Mouse (Mus musculus): ENCODE measurements around the gene Vmn1r132. TPM values are rescaled to one million over a fixed set of nuclear protein-coding genes. Genes with fewer than 3 reads are reported as not detected.
"Not testable (repeated sequence)": the region's sequence is repeated elsewhere in the genome, so short reads cannot be mapped to it uniquely, and the experiment has no call there.

Vmn1r132 gene
- polyA plus RNA-seq (2015; fragmentation: Nextera tagmentation; extraction: Ambion mirVana), result not detected in 2 replicates

DNA sequence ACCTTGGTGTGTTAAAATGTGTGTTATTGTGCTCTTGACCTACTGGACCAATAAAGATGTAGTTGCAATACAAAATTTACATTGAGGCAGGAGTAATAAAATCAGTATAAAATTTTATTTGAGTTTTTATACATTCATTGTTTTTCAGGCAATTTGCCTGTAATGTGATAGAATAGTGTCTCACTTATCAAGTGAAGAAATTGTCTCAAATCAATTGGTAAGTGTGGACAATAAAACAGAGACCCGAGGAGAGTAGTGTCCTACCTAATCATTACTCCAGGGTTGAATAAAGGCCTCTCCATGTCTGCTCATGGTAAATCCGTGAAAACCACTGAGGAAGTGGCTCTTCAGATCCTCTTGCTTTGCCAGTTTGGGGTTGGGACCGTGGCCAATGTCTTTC, at the start of gene Vmn1r132:
Gene Vmn1r132 (plus strand): TSS at position 301 of the 400 bp plus-strand sequence.
- not testable (repeated sequence) for H3K4me3 ChIP-seq (replicated peaks); ATAC-seq; H3K36me3 ChIP-seq; H3K9me3 ChIP-seq; H3K4me1 ChIP-seq (replicated peaks); H3K4me2 ChIP-seq (replicated peaks); H3K27me3 ChIP-seq; H3K27ac ChIP-seq; H3K9ac ChIP-seq (replicated peaks)
- no CpG with 5 or more reads among the region's 3 CpGs for WGBS

Other genes with a start within 250 kb of the Vmn1r132 start
- not detected in 2 replicates for gene Gm6882, start 181.3 kb upstream of the Vmn1r132 start, polyA plus RNA-seq (2015; fragmentation: Nextera tagmentation; extraction: Ambion mirVana)
- not detected in 2 replicates for gene Vmn1r130, start 102.3 kb upstream of the Vmn1r132 start, polyA plus RNA-seq (2015; fragmentation: Nextera tagmentation; extraction: Ambion mirVana)
- gene Vmn1r131, start 68.0 kb upstream of the Vmn1r132 start, polyA plus RNA-seq (2015; fragmentation: Nextera tagmentation; extraction: Ambion mirVana), result not detected in 2 replicates
- gene Gm4175, start 147.4 kb downstream of the Vmn1r132 start, polyA plus RNA-seq (2015; fragmentation: Nextera tagmentation; extraction: Ambion mirVana), result not detected in 2 replicates
- not detected in 2 replicates for gene Gm4177, start 182.6 kb downstream of the Vmn1r132 start, polyA plus RNA-seq (2015; fragmentation: Nextera tagmentation; extraction: Ambion mirVana)
- gene Vmn1r135, start 218.3 kb downstream of the Vmn1r132 start, polyA plus RNA-seq (2015; fragmentation: Nextera tagmentation; extraction: Ambion mirVana), result not detected in 2 replicates
- gene Gm5725, start 230.2 kb downstream of the Vmn1r132 start, polyA plus RNA-seq (2015; fragmentation: Nextera tagmentation; extraction: Ambion mirVana), result not detected in 2 replicates